Mouse (Mus musculus) spleen, adult 2 months (tissue): ENCODE measurements at regions not wholly inside any gene's neighbourhood (a gene's known extent, or its start where the extent isn't known, plus 50 kb on each side); places are given as distances from the start of the nearest gene placed in this dataset.

Experiments used
- DNase-seq, 2 experiments: peaks; one replicate each; pipeline versions ENCODE4 v3.0.0 to v3.0.0-alpha.2; 2012 to 2021; ENCODE audit warnings: low spot score in 2 of 2, low read depth in 1 of 2
- H3K27ac ChIP-seq: fragments of 200-500 bp; 2 replicates; pipeline ENCODE4 v1.5.1; 2012; ENCODE audit warnings: low read length, inconsistent platforms; ENCODE audit not compliant: insufficient read depth
- H3K27me3 ChIP-seq: fragments of 200-500 bp; 2 replicates; pipeline ENCODE4 v1.6.1; 2012; ENCODE audit warnings: mild to moderate bottlenecking, moderate library complexity, low read length, inconsistent platforms; ENCODE audit not compliant: control insufficient read depth, insufficient read depth
- H3K36me3 ChIP-seq: fragments of 200-500 bp; 2 replicates; pipeline ENCODE4 v1.6.1; 2012; ENCODE audit warnings: mild to moderate bottlenecking, low read length, inconsistent platforms; ENCODE audit not compliant: control insufficient read depth, insufficient read depth
- H3K4me1 ChIP-seq: fragments of 200-500 bp; 2 replicates; pipeline ENCODE4 v1.6.1; 2011; ENCODE audit warnings: inconsistent platforms; ENCODE audit not compliant: control insufficient read depth, insufficient read depth, insufficient read length
- H3K4me3 ChIP-seq: fragments of 200-500 bp; 2 replicates; pipeline ENCODE4 v1.5.1; 2011; ENCODE audit warnings: mild to moderate bottlenecking, inconsistent platforms; ENCODE audit not compliant: insufficient read depth, insufficient read length; ENCODE audit errors: extremely low read depth
- CTCF ChIP-seq: fragments of 200-500 bp; IDR thresholded peaks from 2 replicates; pipeline ENCODE4 v1.5.1; 2011; ENCODE audit warnings: mild to moderate bottlenecking, inconsistent platforms; ENCODE audit not compliant: insufficient read depth, insufficient read length, insufficient replicate concordance; ENCODE audit errors: extremely low read depth
- POLR2A ChIP-seq: fragments of 200-500 bp; IDR thresholded peaks from 2 replicates; pipeline ENCODE4 v1.6.1; 2011; ENCODE audit warnings: low read depth, low read length, inconsistent platforms
- WGBS: fragments of 180-500 bp; shearing (Covaris S2); methylation state at CpG from one replicate; pipeline ENCODE4 v1.1.7; 2018; 5-methylcytosine and 5-hydroxymethylcytosine counted together

GRCm38 (mm10) chr13:28811667-28812575 lies 141.6 kb downstream of the Sox4 start:
- 86% methylated on average over 12 of the region's 12 CpGs for WGBS
- Histone ChIP-seq H3K36me3 (no peaks in the 10 kb centered on the region), H3K4me1 (no peaks in the 10 kb centered on the region), H3K27me3 (no peaks in the 10 kb centered on the region), H3K4me3 (no peak overlapping the region), H3K27ac (no peak overlapping the region)
- no peak for DNase-seq
- no peak for TF ChIP-seq CTCF
- TF ChIP-seq POLR2A: no peak

GRCm38 (mm10) chr13:28811081-28811439 lies 142.5 kb downstream of the Sox4 start:
- TF ChIP-seq POLR2A (no peak), CTCF (no peak)
- no peak for DNase-seq
- WGBS: 50% methylated on average over 2 of the region's 2 CpGs
- H3K4me1 ChIP-seq: no peaks in the 10 kb centered on the region
- no peak overlapping the region for H3K27ac ChIP-seq
- no peaks in the 10 kb centered on the region for H3K36me3 ChIP-seq
- no peaks in the 10 kb centered on the region for H3K27me3 ChIP-seq
- no peak overlapping the region for H3K4me3 ChIP-seq

- Histone ChIP-seq H3K36me3 (no peaks in the 10 kb centered on the region), H3K4me3 (no peak overlapping the region), H3K27ac (no peak overlapping the region), H3K4me1 (no peaks in the 10 kb centered on the region), H3K27me3 (no peaks in the 10 kb centered on the region)
- TF ChIP-seq POLR2A (no peak), CTCF (no peak)
- DNase-seq: no peak
- 58% methylated on average over 6 of the region's 6 CpGs for WGBS
These were observed 143.0 kb downstream of the Sox4 start for GRCm38 (mm10) chr13:28810326-28811080.

GRCm38 (mm10) chr13:28805302-28805701 lies 148.2 kb downstream of the Sox4 start:
- Histone ChIP-seq H3K27me3 (no peaks in the 10 kb centered on the region), H3K4me3 (no peak overlapping the region), H3K27ac (no peak overlapping the region), H3K36me3 (no peaks in the 10 kb centered on the region), H3K4me1 (no peaks in the 10 kb centered on the region)
- no peak for DNase-seq
- 61% methylated on average over 4 of the region's 4 CpGs for WGBS
- TF ChIP-seq POLR2A (no peak), CTCF (no peak)

GRCm38 (mm10) chr13:28801210-28801954 lies 152.1 kb downstream of the Sox4 start:
- H3K27ac ChIP-seq: no peak overlapping the region
- no peaks in the 10 kb centered on the region for H3K27me3 ChIP-seq
- no peak for DNase-seq
- TF ChIP-seq POLR2A (no peak), CTCF (no peak)
- no peak overlapping the region for H3K4me3 ChIP-seq
- H3K4me1 ChIP-seq: no peaks in the 10 kb centered on the region
- WGBS: 87% methylated on average over 8 of the region's 8 CpGs
- no peaks in the 10 kb centered on the region for H3K36me3 ChIP-seq

- no peaks in the 10 kb centered on the region for H3K27me3 ChIP-seq
- H3K27ac ChIP-seq: no peak overlapping the region
- H3K4me1 ChIP-seq: no peaks in the 10 kb centered on the region
- H3K36me3 ChIP-seq: no peaks in the 10 kb centered on the region
- DNase-seq: no peak
- no peak for TF ChIP-seq POLR2A
- TF ChIP-seq CTCF: no peak
- WGBS: 79% methylated on average over 1 of the region's 1 CpGs
- no peak overlapping the region for H3K4me3 ChIP-seq
These were observed 152.8 kb downstream of the Sox4 start for GRCm38 (mm10) chr13:28800676-28801075.

- TF ChIP-seq POLR2A (no peak), CTCF (no peak)
- WGBS: 91% methylated on average over 1 of the region's 1 CpGs
- no peaks in the 10 kb centered on the region for H3K27me3 ChIP-seq
- H3K4me1 ChIP-seq: no peaks in the 10 kb centered on the region
- no peak for DNase-seq
- no peaks in the 10 kb centered on the region for H3K36me3 ChIP-seq
- no peak overlapping the region for H3K4me3 ChIP-seq
- no peak overlapping the region for H3K27ac ChIP-seq
These were observed 154.0 kb downstream of the Sox4 start for GRCm38 (mm10) chr13:28799474-28799873.
